9 mouse cellular contexts compared by ENCODE assay signal in genomic region chr2:84758542-84759127, GRCm38 (mm10). TPM values are rescaled to one million over a fixed set of nuclear protein-coding genes. Genes with fewer than 3 reads are reported as not detected.
DNase-seq lines count a peak whose midpoint lies in the region; ATAC-seq lines count a peak whose summit lies in the region.
"Had no signal": no experiment of that assay in that cellular context is flagged by ENCODE, and none has a peak within 500 bp of the region (broad histone marks: within the 10 kb centered on the region; RNA-seq: fewer than 3 reads in every experiment).

No protein-coding gene starts in this region.

- intact Hi-C loops in gastrocnemius, postnatal 36 days (cut with DNase I), result no loop called here

- H3K4me3 ChIP-seq in forebrain, embryonic 14.5 days (ENCODE audit: low read depth, low read length), result no peak overlapping the region
- H3K4me3 ChIP-seq: embryonic facial prominence, embryonic 15.5 days had no signal

- no peaks in the 10 kb centered on the region for H3K4me1 ChIP-seq in forebrain, embryonic 14.5 days (ENCODE audit: control insufficient read depth, insufficient read depth, low read length)
- H3K4me1 ChIP-seq: embryonic facial prominence, embryonic 15.5 days had no signal

- DNase-seq in spleen, postnatal 36 days (ENCODE audit: low spot score in 2 of 2), result peak; percentile 10 to 31
- DNase-seq in spleen, adult 12 weeks (ENCODE audit: low spot score), result no peak
- DNase-seq in c-Kit-positive CD71-positive TER-119-positive erythroid progenitor cells, embryonic 14.5 days (ENCODE audit: low spot score), result peak; percentile 70
- DNase-seq in forebrain, embryonic 14.5 days (ENCODE audit: low spot score), result peak; percentile 79
- DNase-seq in kidney, adult 8-10 months, result peak; percentile 57 to 59
- DNase-seq in lung, postnatal 10 days, result peak; percentile 79
- no peak for DNase-seq in right cerebral cortex, adult 18-20 months
- DNase-seq in gastrocnemius, postnatal 36 days, result no peak

- ATAC-seq in forebrain, embryonic 14.5 days, result peak; percentile 86

- WGBS in forebrain, embryonic 14.5 days, result 0% methylated on average over 2 of the region's 2 CpGs

- H3K27ac ChIP-seq in forebrain, embryonic 14.5 days (ENCODE audit: low read depth, low read length), result no peak overlapping the region
- H3K27ac ChIP-seq: embryonic facial prominence, embryonic 15.5 days had no signal

- H3K9ac ChIP-seq in forebrain, embryonic 14.5 days (ENCODE audit: low read length), result no peak overlapping the region
- H3K9ac ChIP-seq: embryonic facial prominence, embryonic 15.5 days had no signal

- H3K27me3 ChIP-seq in forebrain, embryonic 14.5 days (replicated peaks; ENCODE audit: control insufficient read depth, insufficient read depth, low read length), result no peaks in the 10 kb centered on the region
- H3K27me3 ChIP-seq: embryonic facial prominence, embryonic 15.5 days had no signal

- H3K36me3 ChIP-seq in forebrain, embryonic 14.5 days (ENCODE audit: control insufficient read depth, insufficient read depth, low read length), result no peaks in the 10 kb centered on the region
- H3K36me3 ChIP-seq: embryonic facial prominence, embryonic 15.5 days had no signal

- no peaks in the 10 kb centered on the region for H3K9me3 ChIP-seq in forebrain, embryonic 14.5 days (replicated peaks; ENCODE audit: control insufficient read depth, low read length)
- H3K9me3 ChIP-seq: embryonic facial prominence, embryonic 15.5 days had no signal

- no peak overlapping the region for H3K4me2 ChIP-seq in forebrain, embryonic 14.5 days (ENCODE audit: low read length)
- H3K4me2 ChIP-seq: embryonic facial prominence, embryonic 15.5 days had no signal

RNA-seq across cellular contexts. Expression of gene Gm19426, which starts 15.2 kb away (rescaled TPM):
- 3.1 and 3.8 TPM in 2 replicates for polyA plus RNA-seq in forebrain, embryonic 14.5 days (2014; fragmentation: Nextera tagmentation; extraction: Ambion mirVana)
- under 1 TPM in 1 of 2 experiments, not detected in 1; 0.51 TPM for total RNA-seq in gastrocnemius, postnatal 36 days (2021)

RNA-seq across cellular contexts. Expression of gene Serping1, which starts 16.6 kb away (rescaled TPM):
- polyA plus RNA-seq in forebrain, embryonic 14.5 days (2014; fragmentation: Nextera tagmentation; extraction: Ambion mirVana), result 32.1 and 32.7 TPM in 2 replicates
- 10 to 100 TPM; 44.8 to 46.5 TPM for total RNA-seq in gastrocnemius, postnatal 36 days (2021)

RNA-seq across cellular contexts. Expression of gene Ypel4, which starts 24.8 kb away (rescaled TPM):
- polyA plus RNA-seq in forebrain, embryonic 14.5 days (2014; fragmentation: Nextera tagmentation; extraction: Ambion mirVana), result 14.2 and 16.3 TPM in 2 replicates
- total RNA-seq in gastrocnemius, postnatal 36 days (2021), result under 1 TPM; 0.35 to 0.61 TPM

RNA-seq across cellular contexts. Expression of gene Clp1, which starts 31.5 kb away (rescaled TPM):
- polyA plus RNA-seq in forebrain, embryonic 14.5 days (2014; fragmentation: Nextera tagmentation; extraction: Ambion mirVana), result 28.7 and 32.3 TPM in 2 replicates
- total RNA-seq in gastrocnemius, postnatal 36 days (2021), result 1 to 10 TPM; 2.8 to 3.6 TPM

RNA-seq across cellular contexts. Expression of gene Ube2l6, which starts 40.0 kb away (rescaled TPM):
- 21.8 and 23.7 TPM in 2 replicates for polyA plus RNA-seq in forebrain, embryonic 14.5 days (2014; fragmentation: Nextera tagmentation; extraction: Ambion mirVana)
- total RNA-seq in gastrocnemius, postnatal 36 days (2021), result 1 to 10 TPM; 2.6 to 3.5 TPM

Comparison
In these comparisons a context has a peak if more than half of its experiments do, and no peak if none do; other contexts are left out.
1. DNase-seq: peak in spleen, postnatal 36 days (2 of 2), c-Kit-positive CD71-positive TER-119-positive erythroid progenitor cells, embryonic 14.5 days (single experiment), forebrain, embryonic 14.5 days (single experiment), kidney, adult 8-10 months (2 of 2) and lung, postnatal 10 days (single experiment); none in spleen, adult 12 weeks (single experiment), right cerebral cortex, adult 18-20 months (single experiment) and gastrocnemius, postnatal 36 days (0 of 2).